Mouse (Mus musculus) CD8-positive naive resting alpha-beta T cell, adult 2 months (primary cell): ENCODE data around the gene Prdm4.

Source experiments
- DNase-seq, 2 experiments: peaks; one replicate each; pipeline ENCODE4 v3.0.0; 2022; ENCODE audit warnings: low read depth in 2 of 2, low spot score in 2 of 2

Gene Prdm4

DNA sequence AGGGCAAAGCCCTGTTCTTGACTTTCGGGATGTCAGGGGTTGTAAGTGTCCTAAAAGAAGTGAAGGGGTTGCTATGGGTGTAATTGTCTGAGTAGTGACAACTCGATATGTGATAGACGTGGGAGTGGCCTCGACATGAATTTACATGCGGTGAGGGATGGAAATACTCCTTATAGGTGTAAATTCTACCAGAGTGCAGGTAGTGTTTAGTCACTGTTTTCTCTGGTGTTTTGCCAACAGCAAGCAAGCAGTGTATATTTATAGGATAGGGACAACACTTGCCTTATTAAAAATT is 44.5 kb downstream of the Prdm4 start:
- DNase-seq = peak in 1 of 2 experiments; percentile 4

DNA sequence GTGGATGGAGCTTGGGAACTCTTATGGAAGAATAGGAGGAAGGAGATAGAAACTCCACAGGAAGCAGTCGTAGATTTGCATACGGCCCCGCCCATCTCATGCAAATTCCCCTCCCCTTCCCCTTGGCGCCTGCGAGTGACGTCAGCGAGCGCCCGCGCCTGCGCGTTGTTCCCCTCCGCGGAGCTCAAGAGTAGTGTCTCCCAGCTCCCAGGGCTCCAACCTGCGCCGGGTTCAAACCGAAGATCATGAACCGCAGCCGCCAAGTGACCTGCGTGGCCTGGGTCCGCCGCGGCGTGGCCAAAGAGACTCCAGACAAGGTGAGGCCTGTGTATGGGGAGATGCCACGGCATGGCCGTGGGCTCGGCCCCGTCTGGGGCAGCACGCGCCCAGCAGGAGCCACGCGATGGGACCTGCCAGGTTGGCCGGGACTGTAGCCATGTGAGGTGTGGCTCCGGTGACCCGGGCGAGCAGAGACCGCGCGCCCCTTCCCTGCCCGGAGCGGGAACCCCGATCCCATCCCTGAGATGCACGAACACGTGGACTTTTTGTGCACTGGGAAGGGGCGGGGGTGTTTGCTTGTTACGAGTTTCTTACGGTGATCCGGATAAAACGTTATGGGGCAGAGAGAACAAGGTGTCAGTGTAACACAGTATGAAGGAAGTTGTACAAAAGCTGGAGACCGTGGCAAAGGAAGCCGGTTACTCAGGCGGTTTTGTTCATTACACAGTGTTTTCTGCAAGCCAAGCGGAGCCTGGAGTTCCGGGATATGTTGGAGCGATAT is 45.1 kb downstream of the Prdm4 start:
- DNase-seq = peak; percentile 73 to 85

DNA sequence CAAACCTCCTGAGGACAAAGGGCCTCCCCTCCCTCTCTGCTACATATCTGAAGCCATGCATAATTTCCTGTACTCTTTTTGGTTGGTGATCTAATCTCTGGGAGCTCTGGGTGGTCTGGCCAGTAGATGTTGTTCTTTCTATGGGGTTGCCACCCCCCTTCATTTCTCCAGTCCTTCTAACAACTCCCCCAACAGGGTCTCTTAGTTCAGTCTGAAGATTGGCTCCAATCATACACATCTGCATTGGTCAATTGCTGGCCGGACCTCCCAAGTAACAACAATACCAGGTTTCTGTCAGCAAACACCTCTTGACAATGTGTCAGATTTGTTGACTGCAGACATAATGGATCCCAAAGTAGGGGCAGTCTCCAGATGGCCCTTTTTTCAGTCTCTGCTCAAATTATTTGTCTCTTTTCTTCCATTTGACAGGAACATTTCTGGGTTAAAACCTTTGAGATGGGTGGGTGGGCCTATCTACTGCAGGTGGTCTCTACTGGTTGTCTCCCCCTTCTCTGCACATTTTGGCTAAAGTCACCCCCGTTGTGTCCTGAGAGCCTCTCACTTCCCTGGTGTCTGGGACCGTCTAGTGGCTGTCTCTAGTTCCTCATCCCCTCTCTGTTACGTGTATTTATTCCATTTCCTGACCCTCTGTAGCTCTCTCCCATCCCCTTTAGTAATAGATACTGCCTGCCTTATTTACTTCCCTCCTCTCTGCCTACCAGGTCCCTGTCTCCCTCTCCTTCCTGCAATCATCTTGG is 70.7 kb downstream of the Prdm4 start:
- DNase-seq = no peak
